ENCODE assay signal across 9 mouse cellular contexts in the genomic region with DNA sequence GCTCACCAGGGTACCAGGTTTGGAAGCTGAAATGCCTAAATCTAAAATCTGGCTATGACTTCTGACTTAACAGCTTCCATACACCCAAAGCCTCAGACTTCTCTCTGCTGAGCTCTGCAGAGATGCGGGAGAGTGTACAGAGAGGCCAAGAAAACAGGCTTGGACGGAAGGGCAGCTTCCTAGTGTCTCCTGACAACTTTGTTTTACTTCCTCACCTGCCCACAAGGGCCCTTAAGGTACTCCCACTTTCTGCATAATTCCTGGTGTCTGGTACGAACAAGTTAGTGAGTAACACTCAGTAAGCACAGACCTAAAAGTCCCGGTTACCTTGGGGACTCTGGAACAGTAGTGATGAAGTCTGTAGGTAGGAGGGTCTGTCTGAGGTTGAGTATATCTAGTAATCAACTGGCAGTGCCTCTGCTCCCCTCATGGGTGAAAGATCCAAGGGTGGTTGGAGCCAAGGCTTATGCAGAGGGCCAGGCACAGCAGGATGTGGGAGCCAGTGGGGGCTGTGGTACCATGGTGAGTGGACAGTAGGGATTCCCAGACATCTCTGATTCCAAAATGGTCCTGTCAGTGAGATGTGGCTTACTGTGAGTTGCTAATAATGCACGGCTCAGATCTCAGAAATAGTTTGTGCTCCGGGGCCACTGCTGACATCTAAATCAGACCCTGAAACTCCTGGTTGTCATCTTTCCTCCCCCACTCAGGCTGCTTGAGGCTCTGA. TPM values are rescaled to one million over a fixed set of nuclear protein-coding genes. Genes with fewer than 3 reads are reported as not detected.
A peak's percentile ranks its signal among the peaks of the same experiment; 100 is the strongest.
DNase-seq lines count a peak whose midpoint lies in the region; ATAC-seq lines count a peak whose summit lies in the region.
"Had no signal": no experiment of that assay in that cellular context is flagged by ENCODE, and none has a peak within 500 bp of the region (broad histone marks: within the 10 kb centered on the region; RNA-seq: fewer than 3 reads in every experiment).

No protein-coding gene starts in this region.

- peak overlapping the region; percentile 93 for H3K27ac ChIP-seq in lung, embryonic 16.5 days (ENCODE audit: low read length)
- no peak overlapping the region for H3K27ac ChIP-seq in hindbrain, embryonic 11.5 days (ENCODE audit: low read depth, low read length)

- peak overlapping the region; percentile 7; the same call in 1 of the 2 replicates for H3K4me3 ChIP-seq in lung, embryonic 16.5 days (ENCODE audit: low read length)
- H3K4me3 ChIP-seq in hindbrain, embryonic 11.5 days (ENCODE audit: low read depth, low read length) = no peak overlapping the region

- WGBS in lung, embryonic 16.5 days = 59% methylated on average over 6 of the region's 6 CpGs
- 62% methylated on average over 6 of the region's 6 CpGs for WGBS in hindbrain, embryonic 11.5 days

- peak overlapping the region; percentile 71 for H3K4me2 ChIP-seq in lung, embryonic 16.5 days (ENCODE audit: low read depth, low read length)
- no peak overlapping the region for H3K4me2 ChIP-seq in hindbrain, embryonic 11.5 days (replicated peaks; ENCODE audit: low read depth, low read length)

- H3K36me3 ChIP-seq in lung, embryonic 16.5 days (ENCODE audit: control insufficient read depth, insufficient read depth, low read length) = peaks cover 6% of the 10 kb centered on the region
- no peaks in the 10 kb centered on the region for H3K36me3 ChIP-seq in hindbrain, embryonic 11.5 days (ENCODE audit: control insufficient read depth, insufficient read depth, low read length)

- H3K27me3 ChIP-seq in lung, embryonic 16.5 days (ENCODE audit: control insufficient read depth, insufficient read depth, low read depth, low read length) = no peaks in the 10 kb centered on the region
- no peaks in the 10 kb centered on the region for H3K27me3 ChIP-seq in hindbrain, embryonic 11.5 days (ENCODE audit: control insufficient read depth, insufficient read depth, low read length)

- peak overlapping the region; percentile 89 for H3K9ac ChIP-seq in lung, embryonic 16.5 days (ENCODE audit: low read length)
- no peak overlapping the region for H3K9ac ChIP-seq in hindbrain, embryonic 11.5 days (ENCODE audit: low read depth, low read length)

- peak; percentile 90 for DNase-seq in heart, adult 11 months
- DNase-seq in heart, postnatal 36 days = no peak
- DNase-seq in lung, adult 18-20 months = no peak
- peak; percentile 64 for DNase-seq in induced T-regulatory cell, adult 2 months (ENCODE audit: low read depth)
- peak; percentile 46 for DNase-seq in naive thymus-derived CD4-positive, alpha-beta T cell, adult 2 months (ENCODE audit: low read depth)
- no peak for DNase-seq in hindbrain, embryonic 11.5 days (ENCODE audit: low spot score)
- DNase-seq in frontal cortex, postnatal 25 days (ENCODE audit: low spot score in 2 of 2) = no peak

- no peaks in the 10 kb centered on the region for H3K9me3 ChIP-seq in lung, embryonic 16.5 days (ENCODE audit: control insufficient read depth, low read length)
- H3K9me3 ChIP-seq in hindbrain, embryonic 11.5 days (ENCODE audit: control insufficient read depth, low read length) = no peaks in the 10 kb centered on the region

- no peak for ATAC-seq in lung, embryonic 16.5 days (ENCODE audit: low read depth)
- ATAC-seq in hindbrain, embryonic 11.5 days (ENCODE audit: low FRiP score) = no peak

- peaks cover 61% of the 10 kb centered on the region for H3K4me1 ChIP-seq in lung, embryonic 16.5 days (replicated peaks; ENCODE audit: control insufficient read depth, insufficient read depth, low read length)
- H3K4me1 ChIP-seq in hindbrain, embryonic 11.5 days (replicated peaks; ENCODE audit: control insufficient read depth, insufficient read depth, low read length) = peaks cover 3% of the 10 kb centered on the region

- intact Hi-C loops in heart, postnatal 36 days (cut with DNase I) = loop anchor here (5.0 kb wide), 1 partner anchor 437 kb away; no protein-coding TSS in a partner anchor

RNA-seq across cellular contexts. Expression of gene Mgat1, which starts 5.1 kb away (rescaled TPM):
- 10 to 100 TPM; 64.7 to 66.9 TPM for total RNA-seq in heart, postnatal 36 days (2021)
- polyA plus RNA-seq in lung, embryonic 16.5 days (2015; fragmentation: Nextera tagmentation; extraction: Ambion mirVana) = 73.0 and 78.9 TPM in 2 replicates
- 28.7 and 31.0 TPM in 2 replicates for polyA plus RNA-seq in hindbrain, embryonic 11.5 days (2014; fragmentation: Nextera tagmentation; extraction: Ambion mirVana)

RNA-seq across cellular contexts. Expression of gene Olfr1393, which starts 29.0 kb away (rescaled TPM):
- total RNA-seq in heart, postnatal 36 days (2021) = under 1 TPM in 1 of 2 experiments, not detected in 1; 0.19 TPM
- polyA plus RNA-seq in lung, embryonic 16.5 days (2015; fragmentation: Nextera tagmentation; extraction: Ambion mirVana) = 0.05 TPM in 1 of 2 replicates, not detected in the other
- polyA plus RNA-seq in hindbrain, embryonic 11.5 days (2014; fragmentation: Nextera tagmentation; extraction: Ambion mirVana) = not detected in 2 replicates
- total RNA-seq: granulocyte monocyte progenitor cell, adult 5-6 weeks had no signal

RNA-seq across cellular contexts. Expression of gene Olfr1392, which starts 35.9 kb away (rescaled TPM):
- not detected for total RNA-seq in heart, postnatal 36 days (2021)
- 0.14 TPM in 1 of 2 replicates, not detected in the other for polyA plus RNA-seq in lung, embryonic 16.5 days (2015; fragmentation: Nextera tagmentation; extraction: Ambion mirVana)
- polyA plus RNA-seq in hindbrain, embryonic 11.5 days (2014; fragmentation: Nextera tagmentation; extraction: Ambion mirVana) = not detected in 2 replicates
- total RNA-seq: granulocyte monocyte progenitor cell, adult 5-6 weeks had no signal

RNA-seq across cellular contexts. Expression of gene Zfp62, which starts 46.0 kb away (rescaled TPM):
- total RNA-seq in heart, postnatal 36 days (2021) = 10 to 100 TPM; 25.8 to 26.8 TPM
- polyA plus RNA-seq in lung, embryonic 16.5 days (2015; fragmentation: Nextera tagmentation; extraction: Ambion mirVana) = 35.8 and 38.2 TPM in 2 replicates
- polyA plus RNA-seq in hindbrain, embryonic 11.5 days (2014; fragmentation: Nextera tagmentation; extraction: Ambion mirVana) = 59.0 and 63.2 TPM in 2 replicates

RNA-seq across cellular contexts. Expression of gene Olfr10, which starts 55.4 kb away (rescaled TPM):
- total RNA-seq in heart, postnatal 36 days (2021) = not detected
- polyA plus RNA-seq in lung, embryonic 16.5 days (2015; fragmentation: Nextera tagmentation; extraction: Ambion mirVana) = not detected in 2 replicates
- not detected in 2 replicates for polyA plus RNA-seq in hindbrain, embryonic 11.5 days (2014; fragmentation: Nextera tagmentation; extraction: Ambion mirVana)
- total RNA-seq: granulocyte monocyte progenitor cell, adult 5-6 weeks had no signal

Comparison
In these comparisons a context has a peak if more than half of its experiments do, and no peak if none do; other contexts are left out.
1. DNase-seq: peak in heart, adult 11 months (single experiment), induced T-regulatory cell, adult 2 months (single experiment) and naive thymus-derived CD4-positive, alpha-beta T cell, adult 2 months (single experiment); none in heart, postnatal 36 days (0 of 2), lung, adult 18-20 months (0 of 2), hindbrain, embryonic 11.5 days (single experiment) and frontal cortex, postnatal 25 days (0 of 2).